Mouse (Mus musculus) left cerebral cortex, postnatal 25 days (tissue): ENCODE measurements around the gene Bfsp2. TPM values are rescaled to one million over a fixed set of nuclear protein-coding genes. Genes with fewer than 3 reads are reported as not detected.

Experiments
- DNase-seq, 2 experiments: peaks; one replicate each; pipeline ENCODE4 v3.0.0; 2022; ENCODE audit warnings: low spot score in 2 of 2, mixed read lengths in 1 of 2
- intact Hi-C: fragments of 180-260 bp; cut with DNase I; formaldehyde crosslinking; loops from one replicate; pipeline ENCODE4 v1.15.1; 2025
- total RNA-seq, 2 experiments: library from RNA; stranded (reverse); gene quantifications; 2 replicates each; pipeline ENCODE4 v1.2.3; 2021

Gene Bfsp2
- total RNA-seq, 2 experiments from 2014 or later = 4.3 to 5.5 TPM

DNA sequence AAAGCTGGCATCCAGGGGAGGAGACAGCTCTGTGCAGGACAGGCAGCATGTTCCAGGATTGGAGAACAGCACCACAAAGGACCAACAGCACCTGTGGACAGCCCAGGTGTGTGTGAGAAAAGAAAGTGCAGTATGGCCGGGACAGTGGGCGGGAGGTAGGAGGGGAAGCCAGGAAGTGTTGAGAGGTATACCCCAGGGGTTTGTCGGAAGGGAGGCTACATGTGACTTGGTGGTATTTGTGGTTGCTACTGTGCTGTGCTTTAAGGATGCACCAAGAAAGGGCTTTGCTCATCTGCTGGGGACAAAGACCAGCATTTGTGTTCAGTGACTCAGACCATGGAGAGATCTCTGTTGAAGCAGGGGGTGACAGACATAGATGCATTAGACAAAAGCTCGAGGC is 9.7 kb upstream of the Bfsp2 start:
- intact Hi-C loops = loop anchor here (2.0 to 5.0 kb wide), 2 partner anchors 112 to 507 kb away; no protein-coding TSS in a partner anchor
- DNase-seq = no peak

DNA sequence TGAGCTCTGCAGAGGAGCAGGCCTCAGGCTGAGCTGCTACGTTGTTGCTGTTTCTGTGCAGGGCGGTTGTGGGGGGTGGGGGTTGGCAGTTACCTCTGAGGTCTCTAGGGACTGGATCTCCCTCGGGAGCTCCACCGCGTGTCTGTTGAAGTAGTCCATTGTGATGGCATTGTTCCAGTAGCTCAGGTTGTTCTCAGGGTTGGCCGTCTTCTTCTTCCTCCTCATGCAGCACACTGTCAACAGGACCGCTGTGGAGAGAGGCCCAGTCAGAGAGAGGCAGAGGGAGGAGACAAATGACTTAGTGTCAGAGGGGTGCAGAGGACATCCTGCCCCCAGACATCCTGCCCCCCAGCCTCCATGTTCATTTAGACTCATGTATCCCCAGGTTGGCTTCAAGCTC is 8.9 kb upstream of the Bfsp2 start:
- no peak for DNase-seq

DNA sequence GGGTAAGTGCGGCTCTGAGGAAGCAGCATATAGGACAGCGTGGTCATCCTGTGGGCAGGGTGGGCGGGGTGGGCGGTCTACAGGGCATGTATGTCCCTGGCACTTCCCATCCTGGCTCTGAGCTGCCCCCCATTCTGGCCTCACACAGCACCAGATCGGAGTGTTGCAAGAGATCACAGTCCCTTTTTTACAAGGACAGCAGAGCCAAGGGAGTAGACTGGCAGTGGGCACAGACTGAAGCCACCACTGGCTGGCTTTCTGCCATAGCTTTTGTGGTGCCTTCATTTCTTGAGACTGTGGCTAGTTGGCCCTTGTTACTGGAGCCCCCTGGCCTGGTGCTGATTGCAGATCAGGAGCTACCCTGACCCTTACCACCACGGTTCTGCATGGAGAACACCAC is 6.0 kb upstream of the Bfsp2 start:
- intact Hi-C loops = no loop called here
- DNase-seq = no peak

More for the DNA sequence above, 8.9 kb upstream of the Bfsp2 start:
- intact Hi-C loops = no loop called here

- intact Hi-C loops = no loop called here
Observed at GRCm38 (mm10) chr9:103485606-103486005, 5.4 kb upstream of the Bfsp2 start.

DNA sequence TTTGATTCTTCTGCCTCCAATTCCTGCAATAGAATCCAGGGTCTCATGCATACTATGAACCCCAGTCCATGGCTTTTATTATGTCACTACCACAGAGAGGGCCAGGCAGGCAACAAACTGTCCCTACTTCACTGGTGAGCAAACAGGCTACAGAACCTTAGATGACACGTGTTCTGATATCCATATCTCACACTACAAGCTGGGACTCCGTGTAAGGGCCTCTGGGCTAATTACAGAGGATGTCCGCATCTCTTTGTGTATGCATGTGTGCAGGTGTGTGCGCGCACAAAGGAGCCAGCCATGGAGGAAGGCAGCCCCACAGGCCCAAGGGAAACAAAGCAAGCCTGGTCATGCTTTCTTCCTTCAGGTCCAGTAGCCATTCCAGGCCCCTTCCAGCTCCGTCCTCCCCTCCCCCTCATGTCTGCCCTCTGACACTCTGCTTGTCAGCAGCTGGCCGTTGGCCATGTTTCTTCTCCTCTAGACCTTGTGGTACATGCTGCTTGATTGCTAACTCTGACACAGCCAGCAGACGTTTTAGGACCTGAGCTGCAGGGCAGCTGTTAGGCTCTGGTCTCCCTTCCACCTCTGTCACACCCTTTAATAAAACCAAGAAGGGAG is 492 bp upstream of the Bfsp2 start:
- intact Hi-C loops = no loop called here

More at GRCm38 (mm10) chr9:103485606-103486005, 5.4 kb upstream of the Bfsp2 start:
- DNase-seq = no peak

GRCm38 (mm10) chr9:103475414-103475813 is 4.8 kb downstream of the Bfsp2 start:
- DNase-seq = no peak
- intact Hi-C loops = no loop called here

More for the DNA sequence above, 492 bp upstream of the Bfsp2 start:
- DNase-seq = no peak

DNA sequence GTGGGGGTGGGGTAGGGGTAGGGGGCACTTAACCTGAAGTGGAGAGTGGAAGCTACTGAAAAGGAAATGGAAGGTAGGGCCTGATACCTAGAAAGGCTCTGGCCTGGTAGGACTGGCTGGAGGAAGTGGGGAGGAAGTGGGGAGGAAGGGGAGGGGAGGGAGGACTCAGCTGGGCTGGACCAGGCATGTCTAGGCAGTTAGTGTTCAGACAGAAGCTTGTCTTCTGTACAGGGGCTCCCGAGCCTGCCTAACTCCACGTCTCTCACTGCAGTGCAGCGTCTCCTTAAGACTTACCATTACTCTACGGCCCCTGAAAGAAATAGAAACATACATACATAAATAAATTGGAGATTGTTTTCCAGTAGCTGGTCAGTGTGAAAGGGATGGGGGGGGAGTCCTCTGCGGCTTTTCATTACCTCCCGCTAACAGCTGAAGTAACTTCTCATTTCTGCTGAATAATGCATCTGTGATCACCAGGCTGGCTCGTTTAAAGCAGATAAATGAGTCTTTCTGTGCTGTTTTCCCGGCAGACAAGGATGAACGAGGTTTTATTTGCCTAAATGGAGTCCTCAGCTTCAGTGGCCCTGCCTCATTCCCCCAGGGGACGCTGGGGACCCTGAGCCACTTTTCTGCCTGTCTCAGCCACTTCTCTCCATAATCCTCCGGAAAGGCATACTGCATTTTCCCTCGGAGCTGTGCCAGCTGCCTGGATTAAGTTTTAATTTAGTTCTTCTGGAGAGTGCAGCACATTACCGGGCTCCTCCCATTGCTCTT is 6.1 kb downstream of the Bfsp2 start:
- DNase-seq = peak; percentile 14 to 49
- intact Hi-C loops = no loop called here

DNA sequence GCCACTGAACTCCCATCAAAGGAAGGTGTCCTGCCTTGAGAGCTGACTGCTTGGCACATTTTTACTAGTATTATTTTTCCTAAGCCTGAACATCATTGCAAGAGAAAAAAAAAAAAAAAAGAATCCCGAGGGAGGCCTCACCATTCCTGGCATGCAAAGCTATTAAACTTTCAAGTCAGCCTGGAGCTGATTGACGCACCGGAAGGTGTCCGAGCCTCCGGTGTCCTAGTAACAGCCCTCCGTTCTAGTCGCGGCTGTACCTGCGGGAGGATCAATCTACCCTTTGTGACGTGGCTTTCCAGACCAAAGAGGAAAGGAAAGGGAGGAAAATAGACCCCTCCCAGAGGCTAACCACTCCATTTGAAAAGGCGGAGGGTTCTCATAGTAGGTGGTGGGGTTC is 8.4 kb downstream of the Bfsp2 start:
- DNase-seq = no peak
- intact Hi-C loops = no loop called here

DNA sequence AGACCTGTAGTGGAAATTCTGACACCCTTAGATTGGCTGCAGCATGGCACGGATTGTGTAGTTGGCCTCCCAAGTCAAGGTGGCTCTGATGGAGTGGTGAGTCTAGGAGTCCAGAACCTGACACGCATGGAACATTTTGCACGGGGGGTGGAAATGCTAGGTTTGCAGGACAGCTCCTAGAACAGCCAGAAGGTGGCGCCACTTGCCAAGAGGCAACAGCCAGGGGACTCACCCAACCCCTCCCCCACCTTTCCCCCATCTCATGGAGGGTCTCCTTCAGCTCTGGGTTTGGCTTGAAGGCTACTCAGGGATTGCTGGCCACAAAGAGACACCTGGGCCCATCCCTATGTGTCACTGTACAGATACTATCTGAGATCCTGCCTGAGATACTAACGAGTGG is 10.7 kb downstream of the Bfsp2 start:
- intact Hi-C loops = no loop called here
- DNase-seq = no peak

- intact Hi-C loops = no loop called here
- no peak for DNase-seq
Observed at GRCm38 (mm10) chr9:103468911-103469310, 11.3 kb downstream of the Bfsp2 start.

- intact Hi-C loops = no loop called here
Observed at GRCm38 (mm10) chr9:103465711-103466220, 14.5 kb downstream of the Bfsp2 start.

GRCm38 (mm10) chr9:103465293-103465692 is 14.9 kb downstream of the Bfsp2 start:
- intact Hi-C loops = no loop called here
- DNase-seq = no peak

More at GRCm38 (mm10) chr9:103465711-103466220, 14.5 kb downstream of the Bfsp2 start:
- DNase-seq = peak in 1 of 2 experiments; percentile 19

GRCm38 (mm10) chr9:103463833-103464232 is 16.4 kb downstream of the Bfsp2 start:
- intact Hi-C loops = no loop called here
- DNase-seq = no peak

GRCm38 (mm10) chr9:103459839-103460238 is 20.4 kb downstream of the Bfsp2 start:
- intact Hi-C loops = no loop called here
- DNase-seq = no peak

- intact Hi-C loops = no loop called here
- DNase-seq = no peak
Observed at GRCm38 (mm10) chr9:103459307-103459706, 20.9 kb downstream of the Bfsp2 start.

- DNase-seq = no peak
- intact Hi-C loops = no loop called here
Observed at GRCm38 (mm10) chr9:103449651-103450050, 30.6 kb downstream of the Bfsp2 start.

DNA sequence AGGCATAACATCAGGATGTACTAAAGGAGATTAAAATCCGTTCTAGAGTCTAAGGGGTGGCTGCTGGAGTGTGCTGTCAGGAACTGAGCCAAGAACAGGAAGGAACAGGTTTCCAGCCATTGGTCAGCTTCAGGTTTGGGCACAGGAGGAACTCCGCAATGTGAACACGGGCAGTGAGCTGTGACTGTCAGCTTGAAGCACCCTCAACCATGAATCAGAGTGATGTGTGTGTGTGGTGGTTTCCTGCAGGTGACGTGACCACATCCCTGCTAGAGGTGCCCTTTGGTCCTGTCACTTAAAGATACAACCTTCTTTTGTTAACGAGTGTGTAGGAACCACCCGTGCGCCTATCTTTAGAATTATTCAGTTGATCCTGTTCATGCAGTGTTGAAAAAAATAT is 31.1 kb downstream of the Bfsp2 start:
- intact Hi-C loops = no loop called here
- no peak for DNase-seq

GRCm38 (mm10) chr9:103444656-103445055 is 35.6 kb downstream of the Bfsp2 start:
- no peak for DNase-seq
- intact Hi-C loops = no loop called here

- intact Hi-C loops = no loop called here
- no peak for DNase-seq
Observed at GRCm38 (mm10) chr9:103443824-103444185, 36.4 kb downstream of the Bfsp2 start.

GRCm38 (mm10) chr9:103443121-103443823 is 36.9 kb downstream of the Bfsp2 start:
- intact Hi-C loops = no loop called here
- DNase-seq = peak in 1 of 2 experiments; percentile 24
